Mouse (Mus musculus) left cerebral cortex, postnatal 4 days (tissue): ENCODE measurements around the gene C1qc. TPM values are rescaled to one million over a fixed set of nuclear protein-coding genes. Genes with fewer than 3 reads are reported as not detected.
A peak's percentile ranks its signal among the peaks of the same experiment; 100 is the strongest.

Experiments used
- DNase-seq: peaks from one replicate; pipeline ENCODE4 v3.0.0-alpha.2; 2022
- intact Hi-C: fragments of 180-260 bp; cut with DNase I; formaldehyde crosslinking; loops from one replicate; pipeline ENCODE4 v1.15.1; 2025
- total RNA-seq, 2 experiments: library from RNA; stranded (reverse); gene quantifications; 2 replicates each; pipeline ENCODE4 v1.2.3; 2021

The C1qc gene
- total RNA-seq, 2 experiments from 2014 or later = 11.3 to 14.8 TPM

DNA sequence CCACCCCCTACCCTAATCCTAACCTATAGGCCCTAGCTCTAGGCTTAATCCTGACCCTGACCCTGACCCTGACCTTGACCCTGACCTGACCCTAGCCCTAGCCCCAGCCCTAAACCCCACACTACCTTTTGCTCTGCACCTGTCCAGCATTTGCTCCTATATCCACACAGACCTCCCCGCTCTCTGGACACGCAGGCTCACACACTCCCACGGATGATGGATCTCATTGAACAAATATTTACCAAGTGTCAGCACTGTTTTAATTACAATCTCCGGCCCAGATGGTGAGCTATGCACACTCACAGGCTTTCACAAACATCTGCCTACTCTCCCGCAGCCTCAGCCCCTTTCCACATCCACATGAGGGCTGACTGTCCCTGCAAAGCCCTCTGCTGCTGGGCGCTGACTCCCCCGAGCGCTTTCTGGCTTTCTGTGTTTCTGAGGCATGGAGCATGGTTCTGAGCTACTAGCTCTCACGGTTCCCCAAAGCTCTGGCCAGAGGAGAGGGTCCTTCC is 5.3 kb upstream of the C1qc start:
- intact Hi-C loops = loop anchor here (10.0 kb wide), 1 partner anchor 407 kb away; no protein-coding TSS in a partner anchor
- no peak for DNase-seq

GRCm38 (mm10) chr4:136896461-136896860 is 3.6 kb upstream of the C1qc start:
- intact Hi-C loops = loop anchor here (10.0 kb wide), 1 partner anchor 408 kb away; no protein-coding TSS in a partner anchor
- DNase-seq = no peak

DNA sequence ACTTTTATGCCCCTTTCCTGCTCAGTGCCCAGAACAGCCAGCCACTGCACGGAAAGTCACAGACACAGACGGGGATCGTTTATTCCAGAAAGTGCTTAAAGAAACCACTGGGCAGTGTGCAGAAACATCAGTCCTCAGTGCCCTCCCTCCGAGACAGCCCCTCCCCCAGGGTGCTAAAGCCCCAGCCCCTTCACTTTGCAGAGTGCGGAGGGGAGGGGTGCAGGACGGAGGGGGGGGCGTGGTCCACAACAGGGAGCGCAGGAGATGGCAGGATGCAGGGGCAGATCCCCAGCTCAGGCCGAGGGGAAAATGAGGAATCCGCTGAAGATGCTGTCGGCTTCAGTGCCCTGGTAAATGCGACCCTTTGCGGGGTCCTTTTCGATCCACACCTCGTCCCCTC is 3.0 kb upstream of the C1qc start:
- DNase-seq = no peak
- intact Hi-C loops = loop anchor here (2.0 to 10.0 kb wide), 2 partner anchors 177 to 409 kb away; no protein-coding TSS in a partner anchor

GRCm38 (mm10) chr4:136894821-136895220 is 2.0 kb upstream of the C1qc start:
- intact Hi-C loops = loop anchor here (2.0 to 10.0 kb wide), 3 partner anchors 82 to 410 kb away; no protein-coding TSS in a partner anchor
- no peak for DNase-seq

- intact Hi-C loops = loop anchor here (2.0 to 10.0 kb wide), 3 partner anchors 83 to 411 kb away; no protein-coding TSS in a partner anchor
- peak; percentile 74 for DNase-seq
Observed at GRCm38 (mm10) chr4:136893691-136894543, 1.1 kb upstream of the C1qc start.

DNA sequence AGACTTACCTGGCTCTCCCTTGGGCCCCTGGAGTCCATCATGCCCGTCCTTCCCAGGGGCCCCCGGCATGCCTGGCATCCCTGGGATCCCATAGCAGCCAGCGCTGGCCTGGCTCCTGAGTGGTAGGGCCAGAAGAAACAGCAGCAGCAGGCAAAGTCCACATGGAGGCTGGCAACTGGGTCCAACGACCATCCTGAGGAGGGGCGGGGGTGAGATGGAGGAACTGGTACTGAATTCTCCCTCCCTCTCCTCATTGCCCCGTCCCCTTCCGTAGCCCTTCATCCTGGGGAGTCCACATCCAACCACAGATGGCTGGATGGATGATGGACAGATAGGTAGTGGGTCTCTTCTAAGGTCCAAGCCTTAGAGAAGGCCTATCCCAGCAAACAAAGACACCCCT is 494 bp downstream of the C1qc start:
- no peak for DNase-seq
- intact Hi-C loops = loop anchor here (5.0 to 10.0 kb wide), 2 partner anchors 85 to 412 kb away; no protein-coding TSS in a partner anchor

- intact Hi-C loops = loop anchor here (5.0 to 10.0 kb wide), 2 partner anchors 86 to 414 kb away; no protein-coding TSS in a partner anchor
- DNase-seq = no peak
Observed at GRCm38 (mm10) chr4:136891115-136891514, 1.8 kb downstream of the C1qc start.

- intact Hi-C loops = loop anchor here (5.0 to 10.0 kb wide), 2 partner anchors 87 to 415 kb away; no protein-coding TSS in a partner anchor
Observed at GRCm38 (mm10) chr4:136889981-136890380, 2.9 kb downstream of the C1qc start.

GRCm38 (mm10) chr4:136887714-136888113 is 5.2 kb downstream of the C1qc start:
- intact Hi-C loops = no loop called here
- no peak for DNase-seq

More at GRCm38 (mm10) chr4:136889981-136890380, 2.9 kb downstream of the C1qc start:
- DNase-seq = no peak

GRCm38 (mm10) chr4:136886101-136886500 is 6.8 kb downstream of the C1qc start, which contains the start of gene C1qb:
Gene C1qb, minus strand, starts transcription at chr4:136886187.
- DNase-seq = no peak
- intact Hi-C loops = no loop called here

DNA sequence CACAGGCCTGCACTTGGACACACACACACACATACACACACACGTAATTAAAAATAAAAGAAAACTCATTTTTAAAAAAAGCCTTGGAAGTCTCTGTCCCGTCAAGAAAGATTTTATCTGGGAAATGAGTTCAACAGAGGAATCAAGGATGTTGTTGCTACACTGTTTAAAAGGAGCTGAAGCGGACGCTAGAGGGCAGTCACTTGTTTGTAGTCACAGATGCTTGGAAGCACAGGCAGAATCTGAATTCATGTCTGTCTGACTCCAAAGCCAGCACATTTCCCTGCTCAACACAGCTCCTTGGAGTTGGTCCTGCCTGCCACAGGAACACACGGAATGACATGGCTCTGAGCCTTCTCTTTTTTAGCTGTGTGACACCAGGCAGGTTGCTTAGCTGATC is 14.3 kb downstream of the C1qc start:
- DNase-seq = no peak
- intact Hi-C loops = loop anchor here (10.0 kb wide), 1 partner anchor 204 kb away; no protein-coding TSS in a partner anchor

DNA sequence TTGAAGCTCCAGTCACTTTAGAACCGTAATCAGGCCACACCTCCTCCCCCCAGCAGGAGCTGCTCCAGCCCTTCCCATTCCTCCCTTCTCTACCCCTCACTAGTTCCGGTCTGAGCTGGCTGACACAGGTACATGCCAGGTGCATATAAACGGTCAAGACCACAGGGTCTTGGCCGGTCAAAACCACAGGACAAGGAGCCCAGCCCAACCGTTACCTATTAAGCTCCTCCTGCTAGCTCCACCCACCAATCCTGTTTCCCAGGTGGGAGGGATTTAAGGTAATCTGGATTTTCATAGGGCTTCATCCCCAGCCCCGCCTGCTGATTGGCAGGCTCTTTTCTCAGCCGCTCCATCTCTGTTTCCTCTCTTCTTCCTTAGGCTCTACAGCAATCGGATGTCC is 14.7 kb downstream of the C1qc start:
- no peak for DNase-seq
- intact Hi-C loops = loop anchor here (10.0 kb wide), 1 partner anchor 203 kb away; no protein-coding TSS in a partner anchor

DNA sequence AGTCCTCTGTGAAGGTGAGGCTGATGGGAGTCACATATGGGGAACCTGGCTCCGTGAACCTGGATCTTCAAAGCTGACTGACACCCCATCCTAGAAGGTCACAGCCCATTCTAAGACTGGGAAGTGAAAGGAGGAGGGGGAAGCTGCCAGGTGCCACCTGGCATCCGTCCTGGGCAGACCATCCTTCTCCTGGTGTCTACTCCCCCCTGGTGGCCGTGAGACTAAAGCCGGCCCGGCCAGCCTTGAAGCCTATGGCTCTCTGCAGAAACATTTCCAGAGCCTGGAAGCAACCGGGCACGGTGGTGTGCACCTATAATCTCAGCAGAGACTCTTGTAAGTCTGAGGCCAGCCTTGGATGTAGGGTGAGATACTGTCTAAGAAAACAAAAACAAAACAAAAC is 15.9 kb downstream of the C1qc start:
- intact Hi-C loops = loop anchor here (10.0 kb wide), 1 partner anchor 202 kb away; no protein-coding TSS in a partner anchor
- DNase-seq = peak; percentile 90

DNA sequence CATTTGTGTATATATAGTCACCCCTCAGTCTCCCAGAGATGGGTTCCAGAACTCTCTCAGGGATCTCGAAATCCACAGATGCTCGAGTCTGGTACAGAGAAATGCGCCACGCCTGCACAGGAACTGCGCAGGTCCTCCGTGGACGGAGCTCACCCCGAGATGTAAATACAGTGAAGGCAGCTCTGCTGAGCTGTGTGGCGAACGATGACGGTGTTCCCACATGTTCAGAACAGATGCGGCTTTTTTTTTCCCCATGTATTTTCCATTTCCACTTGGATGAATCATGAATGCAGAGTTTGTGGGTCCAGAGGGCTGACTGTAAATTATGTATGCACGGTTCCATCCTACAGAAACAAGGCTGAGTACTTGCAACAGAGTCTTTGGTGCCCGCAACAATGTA is 17.9 kb downstream of the C1qc start:
- intact Hi-C loops = loop anchor here (10.0 kb wide), 1 partner anchor 200 kb away; no protein-coding TSS in a partner anchor
- no peak for DNase-seq

- intact Hi-C loops = no loop called here
- DNase-seq = no peak
Observed at GRCm38 (mm10) chr4:136868371-136868770, 24.5 kb downstream of the C1qc start.

DNA sequence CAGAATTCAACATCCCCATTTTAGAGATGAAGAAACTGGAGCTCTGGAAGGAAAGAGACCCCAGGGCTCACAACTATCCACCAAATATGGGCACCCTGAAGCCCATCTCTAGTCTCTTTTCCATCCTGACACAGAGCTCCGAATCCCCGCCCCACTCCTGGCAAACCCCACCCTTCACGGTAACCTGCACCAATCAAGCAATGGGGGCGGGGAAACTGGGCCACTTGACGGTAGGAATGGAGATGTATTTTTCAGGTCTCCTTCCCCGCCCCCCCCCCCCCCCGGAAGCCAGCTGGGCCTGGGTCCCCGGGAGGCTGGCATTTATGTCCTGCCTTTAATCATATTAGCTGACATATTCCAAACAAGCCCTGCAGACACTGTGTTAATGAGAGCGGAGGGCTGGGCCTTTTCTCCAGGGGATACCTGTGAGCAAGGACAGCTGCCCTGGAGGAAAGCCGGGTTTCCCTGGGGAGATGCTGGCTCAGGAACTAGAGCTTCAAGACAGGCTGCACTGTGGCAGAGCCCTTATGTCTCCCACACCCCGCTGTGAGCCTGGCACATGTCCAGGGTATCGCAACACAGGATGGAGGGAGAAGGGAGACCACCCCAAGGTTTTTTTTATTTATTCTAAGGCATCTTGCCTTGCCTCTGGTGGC is 25.0 kb downstream of the C1qc start:
- intact Hi-C loops = no loop called here
- DNase-seq = peak; percentile 74

DNA sequence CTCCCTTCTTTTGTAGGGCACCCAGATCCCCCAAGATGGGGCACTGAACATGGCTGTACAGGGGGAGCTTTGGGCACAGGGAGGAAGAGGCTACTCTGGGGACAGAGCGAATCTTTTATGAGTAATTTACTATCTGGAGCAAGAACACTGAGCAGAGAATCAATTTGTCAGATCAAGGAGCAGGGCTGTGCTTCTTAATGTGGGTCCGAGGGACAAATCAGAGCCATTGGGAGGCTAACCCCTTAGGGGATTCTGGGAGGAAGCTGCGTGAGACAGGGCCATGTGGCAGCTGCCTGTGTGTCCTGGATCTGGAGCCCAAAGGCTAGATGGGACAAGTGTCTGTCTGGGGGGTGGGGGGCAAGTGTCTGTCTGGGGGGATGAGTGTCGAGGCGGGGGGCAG is 27.3 kb downstream of the C1qc start:
- DNase-seq = no peak
- intact Hi-C loops = no loop called here

- intact Hi-C loops = no loop called here
- peak; percentile 93 for DNase-seq
Observed at GRCm38 (mm10) chr4:136864751-136865470, 28.0 kb downstream of the C1qc start.

- intact Hi-C loops = no loop called here
- DNase-seq = no peak
Observed at GRCm38 (mm10) chr4:136863517-136863916, 29.3 kb downstream of the C1qc start.

DNA sequence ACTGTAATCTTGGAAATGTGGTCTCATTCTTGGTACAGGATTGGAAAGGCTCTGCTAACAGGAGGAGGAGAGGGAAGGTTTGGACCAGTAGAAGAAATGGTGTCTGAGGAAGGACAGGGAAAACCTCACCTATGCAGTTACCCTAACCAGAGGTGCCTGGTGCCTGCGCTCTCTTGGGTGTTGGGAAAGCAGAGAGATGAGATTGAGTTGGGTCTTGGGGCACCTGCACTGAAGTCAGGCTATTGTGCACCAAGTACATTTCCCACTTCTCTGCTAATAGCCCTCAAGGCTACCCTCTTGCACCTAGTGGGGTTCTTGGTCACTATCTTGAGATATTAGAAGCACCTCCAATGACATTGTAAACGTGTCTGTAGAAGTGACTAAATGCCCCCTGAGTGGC is 30.5 kb downstream of the C1qc start:
- intact Hi-C loops = no loop called here
- DNase-seq = no peak
